Mouse (Mus musculus) cerebellum, adult 2 months (tissue): Measurements from ENCODE around the gene Pusl1. TPM values are rescaled to one million over a fixed set of nuclear protein-coding genes. Genes with fewer than 3 reads are reported as not detected.

Experiments used
- DNase-seq, 2 experiments: peaks; one replicate each; pipeline ENCODE4 v3.0.0; 2021
- H3K27ac ChIP-seq: fragments of 200-500 bp; 2 replicates; pipeline ENCODE4 v1.5.1; 2012; ENCODE audit warnings: low read length, control low read depth, inconsistent platforms; ENCODE audit not compliant: insufficient read depth
- H3K27me3 ChIP-seq: fragments of 200-500 bp; 2 replicates; pipeline ENCODE4 v1.6.1; 2012; ENCODE audit warnings: inconsistent platforms, mild to moderate bottlenecking, low read length, moderate library complexity; ENCODE audit not compliant: control insufficient read depth, insufficient read depth
- H3K4me1 ChIP-seq: fragments of 200-500 bp; 2 replicates; pipeline ENCODE4 v1.6.1; 2011; ENCODE audit warnings: low read length; ENCODE audit not compliant: control insufficient read depth, insufficient read depth
- H3K4me3 ChIP-seq: fragments of 200-500 bp; replicated peaks from 2 replicates; pipeline ENCODE3; 2011; ENCODE audit warnings: mild to moderate bottlenecking, low read depth, low read length, control low read depth; ENCODE audit not compliant: insufficient read depth
- CTCF ChIP-seq: fragments of 200-500 bp; IDR thresholded peaks from 2 replicates; pipeline ENCODE4 v1.5.1; 2011; ENCODE audit warnings: low read depth, mild to moderate bottlenecking, control low read depth, low read length, moderate library complexity, borderline replicate concordance; ENCODE audit not compliant: insufficient read depth
- POLR2A ChIP-seq: fragments of 200-500 bp; IDR thresholded peaks from 2 replicates; pipeline ENCODE4 v1.6.1; 2011; ENCODE audit warnings: low read length, control low read depth, borderline replicate concordance; ENCODE audit not compliant: insufficient read depth
- WGBS: fragments of 180-500 bp; shearing (Covaris S2); methylation state at CpG from one replicate; pipeline ENCODE4 v1.1.7; 2018; 5-methylcytosine and 5-hydroxymethylcytosine counted together
- polyA plus RNA-seq: library from polyadenylated mRNA; depleted of rRNA; stranded (reverse); fragments of >200 nt; gene quantifications from 2 replicates; pipeline ENCODE4 v1.2.3, GENCODE M21; 2012

Pusl1 gene
- polyA plus RNA-seq, 1 experiment: 69.9 TPM

GRCm38 (mm10) chr4:155856881-155857280, 34.7 kb downstream of the Pusl1 start:
- WGBS: 68% methylated on average over 3 of the region's 3 CpGs

DNA sequence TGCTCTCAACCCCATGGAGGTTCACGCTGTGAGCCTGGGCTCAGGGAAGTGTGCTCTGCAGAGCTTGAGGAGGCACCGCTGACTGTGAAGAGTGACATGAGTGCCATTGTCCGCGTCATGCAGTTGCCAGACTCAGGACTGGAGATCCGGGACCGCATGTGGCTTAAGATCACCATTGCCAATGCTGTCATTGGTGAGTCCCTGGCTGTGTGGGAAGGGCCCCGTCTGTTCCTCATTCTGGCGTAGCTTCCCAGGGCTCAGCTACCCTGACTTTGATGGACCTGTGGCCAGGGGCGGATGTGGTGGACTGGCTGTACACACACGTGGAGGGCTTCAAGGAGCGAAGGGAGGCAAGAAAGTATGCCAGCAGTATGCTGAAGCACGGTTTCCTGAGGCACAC, 35.5 kb downstream of the Pusl1 start:
- peak; percentile 42 to 63 for DNase-seq
- peaks cover 15% of the 10 kb centered on the region for H3K4me1 ChIP-seq
- TF ChIP-seq POLR2A: no peak
- no peak for TF ChIP-seq CTCF
- no peak overlapping the region for H3K4me3 ChIP-seq
- H3K27ac ChIP-seq: no peak overlapping the region
- no peaks in the 10 kb centered on the region for H3K27me3 ChIP-seq
- WGBS: 73% methylated on average over 12 of the region's 12 CpGs

More at GRCm38 (mm10) chr4:155856881-155857280, 34.7 kb downstream of the Pusl1 start:
- peak in 1 of 2 experiments; percentile 13 for DNase-seq
- TF ChIP-seq CTCF: no peak
- TF ChIP-seq POLR2A: no peak
- Histone ChIP-seq H3K27me3 (no peaks in the 10 kb centered on the region), H3K4me1 (peaks cover 8% of the 10 kb centered on the region), H3K27ac (no peak overlapping the region), H3K4me3 (no peak overlapping the region)

GRCm38 (mm10) chr4:155854991-155855390, 36.6 kb downstream of the Pusl1 start:
- Histone ChIP-seq H3K27ac (no peak overlapping the region), H3K4me1 (peaks cover 23% of the 10 kb centered on the region), H3K27me3 (no peaks in the 10 kb centered on the region), H3K4me3 (no peak overlapping the region)
- no peak for DNase-seq
- TF ChIP-seq CTCF (no peak), POLR2A (no peak)
- 95% methylated on average over 12 of the region's 12 CpGs for WGBS

DNA sequence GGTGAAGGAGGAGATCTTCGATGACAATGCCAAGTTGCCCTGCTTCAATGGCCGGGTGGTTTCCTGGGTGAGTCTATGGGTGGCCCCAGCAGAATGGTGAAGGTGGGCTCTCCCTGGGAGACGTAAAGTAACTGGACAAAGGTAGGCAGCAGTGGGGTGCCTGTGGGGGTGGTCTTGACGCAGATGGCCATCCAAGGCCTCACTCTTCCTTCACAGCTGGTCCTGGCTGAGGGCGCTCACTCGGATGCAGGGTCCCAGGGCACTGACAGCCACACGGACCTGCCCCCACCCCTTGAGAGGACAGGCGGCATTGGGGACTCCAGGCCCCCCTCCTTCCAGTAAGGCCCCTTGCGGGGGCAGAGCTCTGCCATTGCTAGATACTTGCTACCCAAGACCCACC, 38.2 kb downstream of the Pusl1 start:
- Histone ChIP-seq H3K4me1 (peaks cover 30% of the 10 kb centered on the region), H3K27ac (no peak overlapping the region), H3K27me3 (no peaks in the 10 kb centered on the region), H3K4me3 (no peak overlapping the region)
- 79% methylated on average over 9 of the region's 9 CpGs for WGBS
- TF ChIP-seq CTCF (no peak), POLR2A (no peak)
- no peak for DNase-seq

- TF ChIP-seq CTCF (no peak), POLR2A (no peak)
- peak; percentile 62 to 80 for DNase-seq
- Histone ChIP-seq H3K4me3 (no peak overlapping the region), H3K27me3 (no peaks in the 10 kb centered on the region), H3K27ac (peak overlapping the region; percentile 33), H3K4me1 (peaks cover 30% of the 10 kb centered on the region)
- 40% methylated on average over 2 of the region's 2 CpGs for WGBS
Observed at GRCm38 (mm10) chr4:155851951-155852411, 39.6 kb downstream of the Pusl1 start.

DNA sequence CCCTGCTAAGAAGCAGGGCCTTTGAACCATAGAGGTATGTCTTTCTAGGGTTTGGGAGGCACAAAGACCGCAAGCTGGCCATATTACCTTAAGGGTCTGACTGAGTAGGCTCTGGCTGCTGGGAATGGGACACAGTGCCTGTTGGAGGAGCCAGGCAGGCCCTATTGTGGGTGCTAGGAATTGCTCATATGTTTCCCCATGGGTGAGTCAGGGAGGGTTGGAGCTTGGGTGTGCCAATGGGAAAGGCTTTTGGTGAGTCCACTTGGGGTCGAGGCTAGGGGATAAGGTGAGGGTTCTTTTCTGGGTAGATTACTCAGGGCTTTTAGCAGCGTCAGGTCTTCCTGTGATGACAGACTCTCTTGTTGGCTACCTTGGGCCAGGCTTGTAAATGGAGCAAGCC, 40.2 kb downstream of the Pusl1 start:
- no peak overlapping the region for H3K27ac ChIP-seq
- no peak overlapping the region for H3K4me3 ChIP-seq
- WGBS: 82% methylated on average over 3 of the region's 3 CpGs
- peaks cover 32% of the 10 kb centered on the region for H3K4me1 ChIP-seq
- no peak for TF ChIP-seq CTCF
- no peak for TF ChIP-seq POLR2A
- no peak for DNase-seq
- no peaks in the 10 kb centered on the region for H3K27me3 ChIP-seq

DNA sequence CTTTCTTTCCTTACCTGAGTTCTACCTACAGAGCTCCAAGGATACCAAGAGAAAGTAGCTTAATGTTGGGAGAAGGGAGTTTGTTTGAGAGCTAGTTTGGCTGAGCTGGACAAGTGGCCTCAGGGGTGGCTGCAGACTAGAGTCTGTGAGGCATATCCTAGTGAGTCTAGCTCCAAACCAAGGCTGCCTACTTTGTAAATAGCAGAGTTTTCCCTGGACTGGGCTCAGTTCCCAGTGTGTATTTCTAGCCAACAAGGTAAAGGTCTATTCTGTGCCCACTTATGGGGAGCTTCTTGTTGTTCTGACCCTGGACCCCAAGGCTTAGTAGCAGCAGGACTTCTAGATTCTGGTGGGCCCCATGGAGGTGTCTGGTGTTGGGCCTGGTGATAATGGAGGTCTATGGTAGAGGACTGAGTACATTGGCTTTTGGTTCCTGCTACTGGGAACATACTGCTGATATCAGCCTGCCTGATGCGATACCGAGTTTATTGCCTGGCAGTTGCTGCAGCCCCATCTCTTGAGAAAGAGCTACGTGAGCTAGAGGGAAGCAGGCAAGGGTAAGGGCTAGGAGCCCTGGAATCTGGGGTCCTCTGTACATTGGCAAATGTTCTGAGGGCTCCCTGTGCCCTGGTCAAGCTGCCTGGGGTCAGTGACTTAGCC, 41.7 kb downstream of the Pusl1 start:
- 53% methylated on average over 3 of the region's 3 CpGs for WGBS
- no peak for TF ChIP-seq CTCF
- TF ChIP-seq POLR2A: no peak
- Histone ChIP-seq H3K27ac (no peak overlapping the region), H3K27me3 (no peaks in the 10 kb centered on the region), H3K4me1 (peaks cover 33% of the 10 kb centered on the region), H3K4me3 (no peak overlapping the region)
- no peak for DNase-seq

- no peak for DNase-seq
- TF ChIP-seq POLR2A (no peak), CTCF (no peak)
- peaks cover 33% of the 10 kb centered on the region for H3K4me1 ChIP-seq
- WGBS: 86% methylated on average over 2 of the region's 2 CpGs
- H3K27ac ChIP-seq: no peak overlapping the region
- H3K27me3 ChIP-seq: no peaks in the 10 kb centered on the region
- no peak overlapping the region for H3K4me3 ChIP-seq
Observed at GRCm38 (mm10) chr4:155849391-155849790, 42.2 kb downstream of the Pusl1 start.
